Mouse (Mus musculus) adrenal gland, adult (tissue): ENCODE data around the gene Tbl1xr1.

Experiments used
- DNase-seq, 2 experiments: peaks; one replicate each; pipeline ENCODE4 v3.0.0; 2022 to 2023; ENCODE audit warnings: low spot score in 1 of 2; ENCODE audit not compliant: inconsistent age in 2 of 2

The Tbl1xr1 gene

GRCm38 (mm10) chr3:22076561-22076935 is at the start of gene Tbl1xr1:
Gene Tbl1xr1 (plus strand): TSS chr3:22076652.
- peak; percentile 96 to 97 for DNase-seq

GRCm38 (mm10) chr3:22038004-22038403 is 38.4 kb upstream of the Tbl1xr1 start:
- no peak for DNase-seq

- no peak for DNase-seq
Observed at GRCm38 (mm10) chr3:22039036-22039795, 37.2 kb upstream of the Tbl1xr1 start.

- DNase-seq = no peak
Observed at GRCm38 (mm10) chr3:22040627-22041026, 35.8 kb upstream of the Tbl1xr1 start.

- DNase-seq = no peak
Observed at GRCm38 (mm10) chr3:22047203-22047602, 29.2 kb upstream of the Tbl1xr1 start.

- DNase-seq = no peak
Observed at GRCm38 (mm10) chr3:22056664-22057328, 19.7 kb upstream of the Tbl1xr1 start.

- peak in 1 of 2 experiments; percentile 39 for DNase-seq
Observed at GRCm38 (mm10) chr3:22058206-22058804, 18.1 kb upstream of the Tbl1xr1 start.

GRCm38 (mm10) chr3:22061163-22061562 is 15.3 kb upstream of the Tbl1xr1 start:
- DNase-seq = no peak

GRCm38 (mm10) chr3:22068621-22069020 is 7.8 kb upstream of the Tbl1xr1 start:
- DNase-seq = no peak

- DNase-seq = no peak
Observed at GRCm38 (mm10) chr3:22073916-22074315, 2.5 kb upstream of the Tbl1xr1 start.

GRCm38 (mm10) chr3:22074591-22075294 is 1.7 kb upstream of the Tbl1xr1 start:
- peak; percentile 27 to 80 for DNase-seq

GRCm38 (mm10) chr3:22075517-22075886 is 950 bp upstream of the Tbl1xr1 start:
- no peak for DNase-seq

GRCm38 (mm10) chr3:22075887-22076560 is 428 bp upstream of the Tbl1xr1 start:
- peak; percentile 86 to 95 for DNase-seq

GRCm38 (mm10) chr3:22076936-22077656 is 644 bp downstream of the Tbl1xr1 start:
- peak in 1 of 2 experiments; percentile 86 for DNase-seq

- DNase-seq = peak; percentile 35 to 81
Observed at GRCm38 (mm10) chr3:22077657-22078475, 1.4 kb downstream of the Tbl1xr1 start.

GRCm38 (mm10) chr3:22078529-22078928 is 2.1 kb downstream of the Tbl1xr1 start:
- no peak for DNase-seq

GRCm38 (mm10) chr3:22081869-22082268 is 5.4 kb downstream of the Tbl1xr1 start:
- DNase-seq = no peak

GRCm38 (mm10) chr3:22082823-22083222 is 6.4 kb downstream of the Tbl1xr1 start:
- no peak for DNase-seq

GRCm38 (mm10) chr3:22084222-22084996 is 8.0 kb downstream of the Tbl1xr1 start:
- DNase-seq = no peak
